Mouse (Mus musculus) liver, postnatal 0 days (tissue): ENCODE measurements at regions not wholly inside any gene's neighbourhood (a gene's known extent, or its start where the extent isn't known, plus 50 kb on each side); places are given as distances from the start of the nearest gene placed in this dataset.
"Not testable (repeated sequence)": the region's sequence is repeated elsewhere in the genome, so short reads cannot be mapped to it uniquely, and the experiment has no call there.

Source experiments
- CTCF ChIP-seq: sonication (generic); IDR thresholded peaks from 2 replicates; pipeline ENCODE4 v1.5.1; 2016; ENCODE audit warnings: antibody characterized with exemption, low read depth
- EP300 ChIP-seq: IDR thresholded peaks from 2 replicates; pipeline ENCODE4 v1.6.1; 2016; ENCODE audit warnings: antibody characterized with exemption, low read depth, mild to moderate bottlenecking

- TF ChIP-seq CTCF, EP300: not testable (repeated sequence)
Measured at GRCm38 (mm10) chr5:3149886-3150285, 191.4 kb upstream of the Cdk6 start.
